Mouse (Mus musculus) liver, embryonic 12.5 days (tissue): ENCODE measurements around the gene Nodal. TPM values are rescaled to one million over a fixed set of nuclear protein-coding genes. Genes with fewer than 3 reads are reported as not detected.

Experiments
- ATAC-seq: fragments of 200-750 bp; cut with Nextera tagmentation; 2 replicates; pipeline ENCODE4 v1.8.0; 2017; ENCODE audit warnings: moderate number of reproducible peaks, mild to moderate bottlenecking, moderate library complexity
- H3K27ac ChIP-seq: fragments of 300-500 bp; sonication (generic); 2 replicates; pipeline ENCODE4 v1.5.1; 2016; ENCODE audit warnings: mild to moderate bottlenecking
- H3K27me3 ChIP-seq: fragments of 300-500 bp; sonication (generic); replicated peaks from 2 replicates; pipeline ENCODE4 v1.6.1; 2016; ENCODE audit warnings: mild to moderate bottlenecking, moderate library complexity
- H3K36me3 ChIP-seq: fragments of 300-500 bp; sonication (generic); 2 replicates; pipeline ENCODE4 v1.6.1; 2016; ENCODE audit warnings: mild to moderate bottlenecking, moderate library complexity
- H3K4me1 ChIP-seq: fragments of 300-500 bp; sonication (generic); 2 replicates; pipeline ENCODE4 v1.6.1; 2016
- H3K4me2 ChIP-seq: fragments of 300-500 bp; sonication (generic); 2 replicates; pipeline ENCODE4 v1.6.1; 2016; ENCODE audit warnings: mild to moderate bottlenecking, moderate library complexity
- H3K4me3 ChIP-seq: fragments of 300-500 bp; sonication (generic); 2 replicates; pipeline ENCODE4 v1.5.1; 2016; ENCODE audit warnings: mild to moderate bottlenecking, moderate library complexity
- H3K9ac ChIP-seq: fragments of 300-500 bp; sonication (generic); 2 replicates; pipeline ENCODE4 v1.6.1; 2016; ENCODE audit warnings: mild to moderate bottlenecking, moderate library complexity
- H3K9me3 ChIP-seq: fragments of 300-500 bp; sonication (generic); replicated peaks from 2 replicates; pipeline ENCODE4 v1.6.1; 2016; ENCODE audit warnings: mild to moderate bottlenecking, moderate library complexity
- WGBS: fragments of 180-500 bp; shearing (Covaris S2); methylation state at CpG from one replicate; pipeline ENCODE4 v1.1.7; 2016; ENCODE audit not compliant: insufficient replicate concordance; 5-methylcytosine and 5-hydroxymethylcytosine counted together
- polyA plus RNA-seq: library from polyadenylated mRNA; unstranded; fragments of >200 nt; fragmentation: Nextera tagmentation; extraction: Ambion mirVana; gene quantifications from 2 replicates; pipeline ENCODE4 v1.2.1, GENCODE M21; 2016

The Nodal gene
- polyA plus RNA-seq, 1 experiment from 2014 or later: 0.31 TPM

GRCm38 (mm10) chr10:61400407-61400806 is 17.4 kb upstream of the Nodal start:
- WGBS: 75% methylated on average over 5 of the region's 5 CpGs
- Histone ChIP-seq H3K4me3 (no peak overlapping the region), H3K4me2 (no peak overlapping the region), H3K36me3 (no peaks in the 10 kb centered on the region), H3K9ac (no peak overlapping the region), H3K27ac (no peak overlapping the region), H3K27me3 (peaks cover 2% of the 10 kb centered on the region), H3K9me3 (0 out of 2 replicates have a peak, but pooled peaks cover 7% of the 10 kb centered on the region), H3K4me1 (no peaks in the 10 kb centered on the region)
- no peak for ATAC-seq

DNA sequence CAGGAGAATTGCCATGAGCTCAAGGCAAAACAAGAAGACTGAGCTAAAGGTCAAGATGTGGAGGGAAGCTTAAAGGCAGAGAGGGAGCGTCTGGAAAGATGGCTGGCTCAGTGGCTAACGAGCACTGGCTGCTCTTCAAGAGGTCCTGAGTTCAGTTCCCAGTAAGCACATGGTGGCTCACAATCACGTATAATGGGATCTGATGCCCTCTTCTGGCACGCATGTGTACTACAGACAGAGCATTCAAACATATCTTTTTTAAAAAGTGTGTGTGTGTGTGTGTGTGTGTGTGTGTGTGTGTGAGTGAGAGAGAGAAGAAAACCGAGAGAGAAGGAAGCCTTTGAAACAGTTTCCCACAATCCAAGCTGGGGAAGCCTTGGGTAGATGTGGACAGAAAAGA is 15.3 kb upstream of the Nodal start:
- WGBS: 51% methylated on average over 5 of the region's 5 CpGs
- ATAC-seq: no peak
- no peak overlapping the region for H3K9ac ChIP-seq
- H3K27ac ChIP-seq: no peak overlapping the region
- H3K4me3 ChIP-seq: no peak overlapping the region
- no peak overlapping the region for H3K4me2 ChIP-seq
- peaks cover 12% of the 10 kb centered on the region for H3K27me3 ChIP-seq
- H3K4me1 ChIP-seq: 0 out of 2 replicates have a peak, but pooled peaks cover 4% of the 10 kb centered on the region
- H3K36me3 ChIP-seq: no peaks in the 10 kb centered on the region
- H3K9me3 ChIP-seq: 0 out of 2 replicates have a peak, but pooled peaks cover 7% of the 10 kb centered on the region

GRCm38 (mm10) chr10:61402911-61403310 is 14.9 kb upstream of the Nodal start:
- no peak overlapping the region for H3K4me3 ChIP-seq
- ATAC-seq: no peak
- 0 out of 2 replicates have a peak, but pooled peaks cover 7% of the 10 kb centered on the region for H3K9me3 ChIP-seq
- 71% methylated on average over 2 of the region's 2 CpGs for WGBS
- no peak overlapping the region for H3K9ac ChIP-seq
- no peak overlapping the region for H3K4me2 ChIP-seq
- H3K36me3 ChIP-seq: no peaks in the 10 kb centered on the region
- H3K4me1 ChIP-seq: 0 out of 2 replicates have a peak, but pooled peaks cover 4% of the 10 kb centered on the region
- peaks cover 12% of the 10 kb centered on the region for H3K27me3 ChIP-seq
- no peak overlapping the region for H3K27ac ChIP-seq

GRCm38 (mm10) chr10:61405958-61406357 is 11.8 kb upstream of the Nodal start:
- no peak for ATAC-seq
- Histone ChIP-seq H3K4me2 (no peak overlapping the region), H3K27ac (no peak overlapping the region), H3K9ac (no peak overlapping the region), H3K4me3 (no peak overlapping the region), H3K27me3 (peaks cover 12% of the 10 kb centered on the region), H3K4me1 (peaks cover 25% of the 10 kb centered on the region), H3K9me3 (0 out of 2 replicates have a peak, but pooled peaks cover 7% of the 10 kb centered on the region), H3K36me3 (no peaks in the 10 kb centered on the region)
- WGBS: 18% methylated on average over 10 of the region's 10 CpGs

DNA sequence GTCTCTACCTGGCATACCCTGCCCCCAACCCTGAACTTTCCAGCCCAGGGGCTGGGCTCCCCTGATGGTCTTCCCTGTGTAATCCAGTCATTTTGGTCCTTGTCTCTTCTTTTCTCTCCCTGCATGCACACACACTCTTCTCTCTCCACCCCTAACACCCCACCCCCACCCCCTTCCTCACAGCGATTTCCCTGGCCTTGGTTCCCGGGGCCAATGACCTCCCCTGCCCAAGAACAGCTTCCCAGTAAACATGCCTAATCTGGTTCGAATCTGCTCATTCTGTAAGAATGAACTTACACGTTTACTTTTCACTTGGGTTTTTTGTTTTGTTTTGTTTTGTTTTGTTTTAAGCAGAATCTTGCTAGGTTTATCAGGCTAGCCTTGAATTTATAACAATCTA is 8.0 kb upstream of the Nodal start:
- H3K4me2 ChIP-seq: no peak overlapping the region
- H3K27me3 ChIP-seq: peaks cover 12% of the 10 kb centered on the region
- 35% methylated on average over 4 of the region's 4 CpGs for WGBS
- peaks cover 62% of the 10 kb centered on the region for H3K4me1 ChIP-seq
- H3K9ac ChIP-seq: no peak overlapping the region
- ATAC-seq: no peak
- H3K9me3 ChIP-seq: no peaks in the 10 kb centered on the region
- no peaks in the 10 kb centered on the region for H3K36me3 ChIP-seq
- peak overlapping the region; percentile 30; the same call in 1 of the 2 replicates for H3K27ac ChIP-seq
- H3K4me3 ChIP-seq: no peak overlapping the region

- no peaks in the 10 kb centered on the region for H3K9me3 ChIP-seq
- no peak for ATAC-seq
- peaks cover 66% of the 10 kb centered on the region for H3K4me1 ChIP-seq
- H3K27me3 ChIP-seq: peaks cover 12% of the 10 kb centered on the region
- 52% methylated on average over 9 of the region's 9 CpGs for WGBS
- no peak overlapping the region for H3K27ac ChIP-seq
- H3K36me3 ChIP-seq: no peaks in the 10 kb centered on the region
- H3K4me2 ChIP-seq: no peak overlapping the region
- H3K4me3 ChIP-seq: no peak overlapping the region
- H3K9ac ChIP-seq: no peak overlapping the region
Measured at GRCm38 (mm10) chr10:61410193-61410592, 7.6 kb upstream of the Nodal start.

- peak overlapping the region; percentile 37 for H3K4me3 ChIP-seq
- peaks cover 24% of the 10 kb centered on the region for H3K27me3 ChIP-seq
- no peaks in the 10 kb centered on the region for H3K9me3 ChIP-seq
- WGBS: 6% methylated on average over 21 of the region's 21 CpGs
- H3K9ac ChIP-seq: peak overlapping the region; percentile 72
- peak overlapping the region; percentile 98 for H3K27ac ChIP-seq
- peaks cover 80% of the 10 kb centered on the region for H3K4me1 ChIP-seq
- no peaks in the 10 kb centered on the region for H3K36me3 ChIP-seq
- ATAC-seq: peak; percentile 94
- H3K4me2 ChIP-seq: peak overlapping the region; percentile 70
Measured at GRCm38 (mm10) chr10:61412910-61413625, 4.7 kb upstream of the Nodal start.

- 74% methylated on average over 3 of the region's 3 CpGs for WGBS
- Histone ChIP-seq H3K9me3 (no peaks in the 10 kb centered on the region), H3K4me2 (no peak overlapping the region), H3K4me1 (peaks cover 79% of the 10 kb centered on the region), H3K27ac (no peak overlapping the region), H3K4me3 (no peak overlapping the region), H3K27me3 (peaks cover 45% of the 10 kb centered on the region), H3K36me3 (no peaks in the 10 kb centered on the region), H3K9ac (no peak overlapping the region)
- ATAC-seq: no peak
Measured at GRCm38 (mm10) chr10:61415240-61415639, 2.5 kb upstream of the Nodal start.

GRCm38 (mm10) chr10:61415890-61416289 is 1.9 kb upstream of the Nodal start:
- 31% methylated on average over 8 of the region's 8 CpGs for WGBS
- Histone ChIP-seq H3K36me3 (no peaks in the 10 kb centered on the region), H3K27ac (no peak overlapping the region), H3K9ac (no peak overlapping the region), H3K9me3 (no peaks in the 10 kb centered on the region), H3K4me3 (no peak overlapping the region), H3K4me1 (peaks cover 77% of the 10 kb centered on the region), H3K4me2 (no peak overlapping the region), H3K27me3 (peaks cover 52% of the 10 kb centered on the region)
- ATAC-seq: no peak

- Histone ChIP-seq H3K27me3 (peaks cover 59% of the 10 kb centered on the region), H3K9me3 (no peaks in the 10 kb centered on the region), H3K4me3 (no peak overlapping the region), H3K36me3 (no peaks in the 10 kb centered on the region), H3K27ac (no peak overlapping the region), H3K4me2 (no peak overlapping the region), H3K4me1 (peaks cover 70% of the 10 kb centered on the region), H3K9ac (no peak overlapping the region)
- no peak for ATAC-seq
- 59% methylated on average over 7 of the region's 7 CpGs for WGBS
Measured at GRCm38 (mm10) chr10:61416561-61416960, 1.2 kb upstream of the Nodal start.

GRCm38 (mm10) chr10:61417046-61417445 is 726 bp upstream of the Nodal start:
- H3K4me1 ChIP-seq: peaks cover 65% of the 10 kb centered on the region
- no peaks in the 10 kb centered on the region for H3K9me3 ChIP-seq
- no peak for ATAC-seq
- 62% methylated on average over 2 of the region's 2 CpGs for WGBS
- no peaks in the 10 kb centered on the region for H3K36me3 ChIP-seq
- H3K9ac ChIP-seq: no peak overlapping the region
- no peak overlapping the region for H3K4me2 ChIP-seq
- H3K4me3 ChIP-seq: no peak overlapping the region
- H3K27me3 ChIP-seq: peaks cover 59% of the 10 kb centered on the region
- no peak overlapping the region for H3K27ac ChIP-seq

DNA sequence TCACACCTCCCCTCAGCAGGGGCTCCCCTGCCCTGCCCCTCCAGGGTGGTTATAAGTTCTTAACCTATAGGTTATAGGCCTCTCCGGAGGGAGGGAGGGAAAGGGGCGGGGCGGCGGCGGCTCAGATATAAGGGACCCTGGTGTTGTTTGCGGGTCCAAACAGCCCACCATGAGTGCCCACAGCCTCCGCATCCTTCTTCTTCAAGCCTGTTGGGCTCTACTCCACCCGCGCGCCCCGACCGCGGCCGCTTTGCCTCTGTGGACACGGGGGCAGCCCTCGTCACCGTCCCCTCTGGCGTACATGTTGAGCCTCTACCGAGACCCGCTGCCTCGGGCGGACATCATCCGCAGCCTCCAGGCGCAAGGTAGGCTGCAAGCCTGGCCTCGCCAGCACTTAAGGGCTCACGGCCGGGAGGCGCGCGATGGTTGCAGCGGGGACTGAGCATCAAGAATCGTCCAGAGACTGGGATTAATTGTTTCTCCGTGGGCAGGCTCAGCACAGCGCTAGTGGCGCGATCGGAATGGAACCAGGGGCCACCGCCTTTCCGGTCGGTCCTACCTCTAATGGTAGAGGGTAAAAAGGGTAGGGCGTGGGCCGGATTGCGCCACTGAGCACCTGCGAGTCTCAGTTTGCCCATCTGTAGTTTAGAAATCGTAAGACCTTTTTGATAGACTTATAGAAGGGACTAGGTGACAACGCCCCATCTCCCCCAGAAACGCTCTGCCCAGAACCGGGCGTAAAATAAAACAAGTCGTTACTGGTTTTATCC is 544 bp downstream of the Nodal start:
- peak overlapping the region; percentile 55 for H3K4me3 ChIP-seq
- no peaks in the 10 kb centered on the region for H3K36me3 ChIP-seq
- H3K27ac ChIP-seq: no peak overlapping the region
- ATAC-seq: no peak
- H3K9ac ChIP-seq: peak overlapping the region; percentile 61
- H3K4me2 ChIP-seq: peak overlapping the region; percentile 81
- peaks cover 56% of the 10 kb centered on the region for H3K4me1 ChIP-seq
- WGBS: 1% methylated on average over 50 of the region's 50 CpGs
- H3K27me3 ChIP-seq: peaks cover 61% of the 10 kb centered on the region
- no peaks in the 10 kb centered on the region for H3K9me3 ChIP-seq
